Mouse (Mus musculus) limb, embryonic 13.5 days (tissue): ENCODE measurements around the gene Rgs9bp. TPM values are rescaled to one million over a fixed set of nuclear protein-coding genes. Genes with fewer than 3 reads are reported as not detected.

Source experiments
- ATAC-seq: fragments of 200-750 bp; cut with Nextera tagmentation; 2 replicates; pipeline ENCODE4 v1.8.0; 2017; ENCODE audit warnings: low read depth, moderate number of reproducible peaks, moderate TSS enrichment; ENCODE audit not compliant: low FRiP score
- H3K27ac ChIP-seq: fragments of 300-500 bp; sonication (generic); 2 replicates; pipeline ENCODE4 v1.5.1; 2015; ENCODE audit warnings: inconsistent platforms, mild to moderate bottlenecking, moderate library complexity
- H3K27me3 ChIP-seq: fragments of 300-500 bp; sonication (generic); 2 replicates; pipeline ENCODE4 v1.6.1; 2015; ENCODE audit warnings: mild to moderate bottlenecking, inconsistent platforms
- H3K36me3 ChIP-seq: fragments of 300-500 bp; sonication (generic); 2 replicates; pipeline ENCODE4 v1.6.1; 2015; ENCODE audit warnings: inconsistent platforms, mild to moderate bottlenecking, moderate library complexity
- H3K4me1 ChIP-seq: fragments of 300-500 bp; sonication (generic); 2 replicates; pipeline ENCODE4 v1.6.1; 2015; ENCODE audit warnings: inconsistent platforms
- H3K4me2 ChIP-seq: fragments of 300-500 bp; sonication (generic); replicated peaks from 2 replicates; pipeline ENCODE4 v1.6.1; 2015; ENCODE audit warnings: inconsistent platforms, mild to moderate bottlenecking, moderate library complexity
- H3K4me3 ChIP-seq: fragments of 300-500 bp; sonication (generic); 2 replicates; pipeline ENCODE4 v1.5.1; 2015; ENCODE audit warnings: moderate library complexity, mild to moderate bottlenecking, inconsistent platforms
- H3K9ac ChIP-seq: fragments of 300-500 bp; sonication (generic); 2 replicates; pipeline ENCODE4 v1.6.1; 2015; ENCODE audit warnings: mild to moderate bottlenecking, inconsistent platforms
- H3K9me3 ChIP-seq: fragments of 300-500 bp; sonication (generic); 2 replicates; pipeline ENCODE4 v1.6.1; 2016; ENCODE audit warnings: inconsistent platforms
- WGBS: fragments of 180-500 bp; shearing (Covaris S2); methylation state at CpG from one replicate; pipeline ENCODE4 v1.1.7; 2015; 5-methylcytosine and 5-hydroxymethylcytosine counted together
- polyA plus RNA-seq: library from polyadenylated mRNA; unstranded; fragments of >200 nt; fragmentation: Nextera tagmentation; extraction: Ambion mirVana; gene quantifications from 2 replicates; pipeline ENCODE4 v1.2.1, GENCODE M21; 2015

The Rgs9bp gene
- polyA plus RNA-seq, 1 experiment from 2014 or later, result 0.61 TPM

DNA sequence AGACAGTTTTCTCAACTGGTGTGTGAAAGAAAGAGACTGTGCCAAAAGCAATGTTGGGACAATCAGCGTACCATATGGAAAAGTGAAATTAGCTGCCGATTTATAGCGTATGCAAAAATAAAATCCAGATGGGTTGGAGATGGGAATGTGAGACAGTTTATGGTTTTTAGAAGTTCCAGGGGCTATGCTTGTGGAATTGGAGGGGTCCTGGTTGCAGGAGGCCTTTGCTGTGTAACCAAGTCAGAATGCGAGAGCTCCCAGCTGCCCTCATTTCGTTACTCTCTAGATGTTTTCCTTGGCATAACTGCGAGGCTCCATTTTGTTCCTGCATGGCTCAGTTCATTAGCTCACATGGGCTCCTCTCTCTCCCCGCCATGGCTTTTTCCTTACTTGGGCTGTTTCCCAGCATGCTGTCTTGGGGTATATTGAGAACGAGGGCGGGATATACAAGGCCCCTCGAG lies 5.4 kb upstream of the Rgs9bp start:
- no peaks in the 10 kb centered on the region for H3K9me3 ChIP-seq
- peak; percentile 71 for ATAC-seq
- H3K4me1 ChIP-seq, result peaks cover 48% of the 10 kb centered on the region
- peak overlapping the region; percentile 93 for H3K27ac ChIP-seq
- 31% methylated on average over 10 of the region's 10 CpGs for WGBS
- H3K9ac ChIP-seq, result no peak overlapping the region
- H3K4me3 ChIP-seq, result no peak overlapping the region
- no peaks in the 10 kb centered on the region for H3K27me3 ChIP-seq
- peaks cover 38% of the 10 kb centered on the region for H3K36me3 ChIP-seq
- peak overlapping the region; percentile 41 for H3K4me2 ChIP-seq

DNA sequence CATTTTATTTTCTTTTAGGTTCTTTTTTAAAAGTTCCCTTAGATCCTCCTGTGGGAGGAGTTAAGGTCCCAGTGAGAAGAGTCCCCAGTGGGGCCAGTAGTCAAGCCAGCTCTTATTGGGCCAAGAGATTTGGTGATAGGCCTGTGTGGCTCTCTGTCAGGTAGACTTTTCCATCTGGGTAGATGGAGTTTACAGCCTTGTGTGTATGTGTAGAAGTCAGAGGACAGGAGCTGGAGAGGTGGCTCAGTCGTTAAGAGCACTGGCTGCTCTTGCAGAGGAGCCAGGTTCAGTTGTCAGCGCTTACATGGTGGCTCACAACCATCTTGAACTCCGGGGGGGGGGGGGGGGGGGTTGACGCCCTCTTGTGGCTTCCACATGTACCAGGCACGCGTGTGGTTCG lies 4.1 kb upstream of the Rgs9bp start:
- Histone ChIP-seq H3K4me2 (0 out of 2 replicates have a peak overlapping the region, but pooled peaks have one; percentile 3), H3K4me3 (no peak overlapping the region), H3K9me3 (no peaks in the 10 kb centered on the region), H3K36me3 (peaks cover 26% of the 10 kb centered on the region), H3K27ac (no peak overlapping the region; the same call in 1 of the 2 replicates), H3K9ac (no peak overlapping the region), H3K27me3 (peaks cover 7% of the 10 kb centered on the region), H3K4me1 (peaks cover 50% of the 10 kb centered on the region)
- ATAC-seq, result no peak
- WGBS, result 73% methylated on average over 7 of the region's 7 CpGs

DNA sequence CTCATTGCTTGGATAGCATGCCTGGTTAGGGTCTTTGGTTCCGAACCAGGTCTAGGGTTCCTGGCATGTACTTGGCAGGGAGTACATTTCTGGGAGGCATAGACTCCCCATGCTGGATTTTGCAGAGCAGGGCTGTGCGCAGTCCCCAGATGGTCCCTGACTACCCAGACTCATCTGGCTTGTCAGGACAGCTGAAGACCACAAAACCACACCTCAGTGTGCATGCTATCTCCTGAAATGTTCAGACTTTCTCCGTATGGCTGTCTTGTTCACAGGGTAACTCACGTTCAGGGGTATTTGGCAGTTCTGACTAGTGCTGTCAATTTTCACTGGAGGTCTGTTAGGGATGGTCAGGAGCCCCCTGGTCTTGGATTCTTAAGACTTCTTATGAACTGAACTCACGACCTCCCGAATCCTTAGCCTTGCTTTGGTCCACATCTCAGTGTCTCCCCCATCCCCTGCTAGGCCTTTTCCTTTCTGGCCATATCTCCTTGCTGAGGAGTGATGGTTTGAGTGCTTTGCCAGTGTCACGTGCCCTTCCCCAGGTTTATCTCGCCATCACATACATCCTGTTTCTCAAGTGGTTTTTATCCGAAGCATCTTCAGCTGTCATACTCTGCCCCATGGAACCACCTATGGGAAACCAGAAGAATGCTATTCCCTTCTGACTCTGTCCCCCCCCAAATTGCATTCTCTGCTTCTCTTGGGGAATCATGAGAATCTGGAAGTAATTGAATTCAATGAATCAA lies 3.5 kb upstream of the Rgs9bp start:
- WGBS, result 82% methylated on average over 9 of the region's 9 CpGs

DNA sequence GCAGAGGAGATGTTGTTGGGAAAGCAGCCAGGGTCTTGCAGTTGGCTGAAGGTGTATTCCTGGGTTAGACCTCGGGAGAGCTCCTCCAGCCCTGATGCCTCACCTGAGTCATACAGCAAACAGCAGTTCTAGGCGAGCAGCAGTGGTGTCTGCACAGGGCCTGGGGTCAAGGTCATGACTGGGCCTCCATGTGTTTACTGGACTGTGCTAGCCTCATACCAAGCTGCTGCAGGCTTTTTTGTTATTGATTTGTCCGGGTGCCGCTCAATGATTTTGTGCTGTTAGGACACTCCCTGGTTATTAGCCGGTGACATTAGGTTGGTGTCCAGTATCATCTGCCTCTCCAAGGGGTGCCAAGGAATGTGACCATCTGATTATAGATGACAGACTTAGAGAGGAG lies 2.3 kb upstream of the Rgs9bp start:
- Histone ChIP-seq H3K4me1 (peaks cover 59% of the 10 kb centered on the region), H3K9ac (no peak overlapping the region; the same call in 1 of the 2 replicates), H3K4me3 (no peak overlapping the region), H3K4me2 (peak overlapping the region; percentile 99), H3K27me3 (peaks cover 24% of the 10 kb centered on the region), H3K27ac (no peak overlapping the region), H3K36me3 (peaks cover 11% of the 10 kb centered on the region), H3K9me3 (no peaks in the 10 kb centered on the region; the same call in 1 of the 2 replicates)
- WGBS, result 72% methylated on average over 5 of the region's 5 CpGs
- ATAC-seq, result no peak

More for the DNA sequence above, 3.5 kb upstream of the Rgs9bp start:
- H3K9ac ChIP-seq, result no peak overlapping the region
- peak overlapping the region; percentile 28; the same call in 1 of the 2 replicates for H3K27ac ChIP-seq
- H3K4me2 ChIP-seq, result 0 out of 2 replicates have a peak overlapping the region, but pooled peaks have one; percentile 7
- no peaks in the 10 kb centered on the region for H3K9me3 ChIP-seq
- H3K4me1 ChIP-seq, result peaks cover 57% of the 10 kb centered on the region
- ATAC-seq, result no peak
- H3K4me3 ChIP-seq, result no peak overlapping the region
- peaks cover 13% of the 10 kb centered on the region for H3K27me3 ChIP-seq
- peaks cover 22% of the 10 kb centered on the region for H3K36me3 ChIP-seq

DNA sequence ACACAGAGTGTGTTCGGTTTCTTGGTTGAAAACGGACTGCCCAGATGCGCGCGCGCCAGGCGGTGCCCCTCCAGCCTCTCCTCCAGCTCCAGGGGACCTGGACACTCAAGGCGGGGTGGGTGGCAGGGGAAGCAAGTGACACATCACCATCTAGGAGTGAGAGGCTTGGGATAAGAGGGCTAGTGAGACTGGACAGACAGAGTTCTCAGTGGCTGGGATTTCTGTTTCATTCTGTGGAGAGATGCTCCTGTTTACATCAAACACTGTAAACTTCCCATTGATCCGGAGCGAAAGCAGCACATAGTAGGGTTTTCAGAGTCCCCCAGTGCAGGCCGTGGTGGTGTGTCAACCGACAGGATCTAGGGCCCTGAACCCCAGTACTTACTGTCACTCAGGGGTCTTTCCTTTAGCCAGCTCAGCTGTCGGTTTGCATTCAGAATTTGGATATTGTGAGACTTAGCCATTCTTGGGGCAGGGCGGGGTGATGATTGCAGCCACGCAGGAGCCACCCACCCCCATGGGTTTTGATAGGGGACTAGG lies 1.6 kb upstream of the Rgs9bp start:
- peaks cover 56% of the 10 kb centered on the region for H3K4me1 ChIP-seq
- WGBS, result 22% methylated on average over 15 of the region's 15 CpGs
- peak overlapping the region; percentile 88 for H3K4me3 ChIP-seq
- peak overlapping the region; percentile 88 for H3K27ac ChIP-seq
- H3K4me2 ChIP-seq, result peak overlapping the region; percentile 99
- peak overlapping the region; percentile 92 for H3K9ac ChIP-seq
- H3K36me3 ChIP-seq, result peaks cover 3% of the 10 kb centered on the region
- peaks cover 31% of the 10 kb centered on the region for H3K27me3 ChIP-seq
- no peak for ATAC-seq
- H3K9me3 ChIP-seq, result no peaks in the 10 kb centered on the region; the same call in 1 of the 2 replicates

DNA sequence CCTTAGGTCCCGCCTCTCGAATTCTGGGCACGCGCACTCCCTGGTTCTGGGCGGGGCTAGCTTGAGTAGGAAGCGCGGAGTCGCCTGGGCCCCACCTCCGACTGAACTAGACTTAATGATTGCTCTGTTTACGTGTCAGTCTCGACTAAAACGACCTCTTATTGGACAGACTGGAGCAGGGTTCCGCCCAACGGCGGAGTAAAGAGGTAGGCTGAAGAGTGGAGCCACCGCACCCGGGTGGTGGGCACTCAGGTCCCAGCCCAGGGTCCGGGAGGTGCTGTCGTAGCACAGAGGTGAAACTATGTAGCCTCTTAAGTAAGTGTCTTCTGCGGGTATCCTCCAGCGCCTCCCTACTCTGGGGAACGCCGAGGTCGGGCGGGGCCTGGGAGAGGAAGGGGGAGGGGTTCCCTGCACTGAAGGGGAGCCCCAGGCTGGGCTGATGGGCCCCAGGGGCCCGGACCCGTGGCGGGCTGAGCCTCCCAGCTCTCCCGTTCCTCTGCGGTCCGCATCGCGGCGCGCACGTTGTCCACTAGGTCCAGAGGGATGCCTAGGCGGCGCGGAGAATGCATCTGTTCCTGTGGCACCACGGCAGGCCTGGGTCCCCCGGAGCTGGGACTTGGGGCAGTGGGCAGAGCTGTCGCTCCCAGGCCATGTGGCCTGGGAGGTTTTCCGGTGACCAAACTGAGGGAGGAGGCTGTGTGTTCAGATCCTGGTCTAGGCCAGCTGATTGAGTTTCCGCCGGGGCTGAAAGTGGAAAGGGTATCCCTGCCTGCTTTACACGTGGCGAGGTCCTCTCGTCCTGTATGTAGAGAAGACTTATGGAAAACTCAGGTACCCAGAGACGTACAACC lies 898 bp upstream of the Rgs9bp start, which contains the start of gene Ankrd27:
Gene Ankrd27 (plus strand): TSS at position 190 of the 851 bp plus-strand sequence.
- Histone ChIP-seq H3K27me3 (peaks cover 37% of the 10 kb centered on the region), H3K4me1 (peaks cover 49% of the 10 kb centered on the region), H3K27ac (peak within 1 kb of the TSS; percentile 88), H3K4me3 (peak within 1 kb of the TSS; percentile 88), H3K36me3 (no peaks in the 10 kb centered on the region), H3K9me3 (no peaks in the 10 kb centered on the region; the same call in 1 of the 2 replicates), H3K9ac (peak within 1 kb of the TSS; percentile 92), H3K4me2 (peak within 1 kb of the TSS; percentile 99)
- under 1% methylated on average over 49 of the region's 49 CpGs for WGBS
- peak; percentile 95 for ATAC-seq

DNA sequence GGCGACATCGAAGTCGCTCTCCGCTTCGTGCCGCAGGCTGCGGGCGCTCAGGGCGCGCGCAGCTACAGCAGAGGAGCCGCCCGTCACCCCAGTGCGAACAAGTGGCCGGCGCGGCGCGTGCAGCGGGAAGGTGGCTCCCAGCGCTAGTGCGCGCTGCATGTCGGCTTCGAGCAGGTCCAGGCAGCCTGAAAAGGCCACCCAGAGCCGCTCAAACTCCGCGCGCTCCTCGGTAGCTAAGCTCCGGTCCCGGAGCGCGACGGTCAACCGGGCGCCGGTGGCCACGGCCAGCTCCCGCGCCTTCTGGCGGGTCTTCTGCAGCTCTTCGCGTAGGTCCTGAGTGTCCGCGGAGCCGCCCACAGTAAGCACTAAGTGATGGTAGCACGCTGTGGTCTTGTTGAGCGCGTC lies 594 bp downstream of the Rgs9bp start:
- H3K36me3 ChIP-seq, result no peaks in the 10 kb centered on the region
- H3K27me3 ChIP-seq, result peaks cover 37% of the 10 kb centered on the region
- peak overlapping the region; percentile 68 for H3K9ac ChIP-seq
- ATAC-seq, result no peak
- peaks cover 38% of the 10 kb centered on the region for H3K4me1 ChIP-seq
- peak overlapping the region; percentile 99 for H3K4me2 ChIP-seq
- H3K9me3 ChIP-seq, result no peaks in the 10 kb centered on the region; the same call in 1 of the 2 replicates
- 0% methylated on average over 49 of the region's 50 CpGs for WGBS
- no peak overlapping the region for H3K27ac ChIP-seq
- peak overlapping the region; percentile 88 for H3K4me3 ChIP-seq

DNA sequence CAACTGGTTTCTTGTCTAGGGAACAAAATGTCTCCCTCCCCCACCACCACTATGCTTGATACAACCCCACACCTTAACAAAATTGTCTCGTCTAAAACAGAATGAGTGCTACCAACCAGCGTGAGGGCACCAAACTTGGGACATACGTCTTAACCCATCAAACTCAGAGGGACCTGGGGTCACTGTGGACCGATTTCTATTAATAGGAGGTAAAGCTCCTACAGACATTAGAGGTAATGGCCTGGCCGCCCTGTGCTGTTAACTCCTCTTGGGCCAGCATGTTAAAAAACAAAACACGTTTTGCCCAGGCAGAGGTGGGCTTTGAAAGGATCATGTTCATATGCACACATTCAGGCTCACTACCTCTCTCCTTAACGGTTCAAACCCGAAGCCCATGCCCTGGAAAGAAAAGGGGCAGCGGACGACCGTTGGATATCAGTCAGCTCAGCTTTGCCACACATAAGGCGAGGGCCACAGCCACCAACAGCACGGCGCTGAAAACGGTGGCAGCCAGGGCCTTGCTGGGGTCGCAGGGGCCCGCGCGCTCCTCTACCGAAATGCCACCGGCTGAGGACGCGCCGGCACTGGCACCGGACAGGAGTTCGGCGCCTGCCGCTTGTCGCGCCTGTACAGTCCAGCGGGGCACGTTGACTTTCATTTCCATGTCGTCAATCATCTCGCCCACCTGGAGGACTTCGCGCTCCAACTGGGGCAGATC lies 1.2 kb downstream of the Rgs9bp start:
- Histone ChIP-seq H3K9ac (peak overlapping the region; percentile 68), H3K4me3 (peak overlapping the region; percentile 88), H3K36me3 (no peaks in the 10 kb centered on the region), H3K27ac (no peak overlapping the region), H3K27me3 (peaks cover 37% of the 10 kb centered on the region), H3K4me2 (peak overlapping the region; percentile 99), H3K9me3 (no peaks in the 10 kb centered on the region; the same call in 1 of the 2 replicates), H3K4me1 (peaks cover 33% of the 10 kb centered on the region)
- WGBS, result 4% methylated on average over 36 of the region's 36 CpGs
- ATAC-seq, result no peak

DNA sequence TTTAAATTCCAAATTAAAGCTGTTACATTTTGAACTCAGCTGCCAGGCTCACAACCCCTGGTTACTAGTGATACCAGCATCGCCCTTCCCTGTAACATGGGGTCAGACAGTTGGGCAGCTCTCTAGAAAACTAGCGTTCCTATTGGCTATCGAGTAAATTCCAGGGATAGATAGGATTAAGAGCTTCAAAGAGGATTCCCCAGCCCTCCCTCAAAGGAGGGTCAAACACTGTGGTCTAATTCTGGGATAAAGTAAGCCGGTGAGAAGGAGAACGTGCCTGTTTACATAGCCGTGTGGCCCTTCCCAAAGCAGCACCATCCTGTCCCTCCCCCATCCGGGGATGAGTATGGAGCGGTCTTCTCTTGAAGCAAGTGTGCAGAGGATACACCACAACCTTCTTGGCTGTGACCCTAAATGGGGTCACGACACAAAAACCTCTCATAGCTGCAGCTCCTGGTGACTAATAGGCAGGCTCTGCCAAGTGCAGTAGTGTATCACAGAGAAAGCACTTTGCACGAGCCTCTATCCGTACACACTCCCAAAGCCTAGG lies 1.8 kb downstream of the Rgs9bp start:
- Histone ChIP-seq H3K9me3 (no peaks in the 10 kb centered on the region; the same call in 1 of the 2 replicates), H3K36me3 (no peaks in the 10 kb centered on the region), H3K27ac (no peak overlapping the region), H3K4me1 (peaks cover 27% of the 10 kb centered on the region), H3K9ac (no peak overlapping the region), H3K4me2 (peak overlapping the region; percentile 99), H3K4me3 (peak overlapping the region; percentile 88), H3K27me3 (peaks cover 37% of the 10 kb centered on the region)
- no peak for ATAC-seq
- 15% methylated on average over 11 of the region's 11 CpGs for WGBS

DNA sequence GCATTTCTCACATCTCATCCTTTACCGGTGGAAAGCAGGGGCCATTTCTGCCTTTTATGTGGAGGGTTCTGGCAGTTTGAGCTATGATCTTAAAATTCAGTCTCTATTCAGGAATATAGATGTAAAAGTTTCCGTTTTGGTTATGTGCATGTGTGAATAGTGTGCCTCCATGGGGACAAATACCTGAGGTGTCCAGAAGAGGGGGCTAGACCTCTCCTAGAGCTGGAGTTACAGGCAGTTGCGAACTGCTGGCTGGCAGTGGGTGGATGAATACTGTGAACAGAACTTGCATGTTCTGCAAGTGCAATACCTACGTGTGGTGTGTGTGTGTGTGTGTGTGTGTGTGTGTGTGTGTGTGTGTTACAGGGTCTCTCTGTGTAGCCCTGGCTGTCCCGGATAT lies 2.7 kb downstream of the Rgs9bp start:
- no peak overlapping the region for H3K4me2 ChIP-seq
- no peaks in the 10 kb centered on the region for H3K36me3 ChIP-seq
- H3K9me3 ChIP-seq, result no peaks in the 10 kb centered on the region; the same call in 1 of the 2 replicates
- peaks cover 37% of the 10 kb centered on the region for H3K27me3 ChIP-seq
- H3K4me1 ChIP-seq, result peaks cover 20% of the 10 kb centered on the region
- no peak overlapping the region for H3K27ac ChIP-seq
- no peak for ATAC-seq
- WGBS, result 65% methylated on average over 5 of the region's 5 CpGs
- H3K9ac ChIP-seq, result no peak overlapping the region
- no peak overlapping the region for H3K4me3 ChIP-seq

DNA sequence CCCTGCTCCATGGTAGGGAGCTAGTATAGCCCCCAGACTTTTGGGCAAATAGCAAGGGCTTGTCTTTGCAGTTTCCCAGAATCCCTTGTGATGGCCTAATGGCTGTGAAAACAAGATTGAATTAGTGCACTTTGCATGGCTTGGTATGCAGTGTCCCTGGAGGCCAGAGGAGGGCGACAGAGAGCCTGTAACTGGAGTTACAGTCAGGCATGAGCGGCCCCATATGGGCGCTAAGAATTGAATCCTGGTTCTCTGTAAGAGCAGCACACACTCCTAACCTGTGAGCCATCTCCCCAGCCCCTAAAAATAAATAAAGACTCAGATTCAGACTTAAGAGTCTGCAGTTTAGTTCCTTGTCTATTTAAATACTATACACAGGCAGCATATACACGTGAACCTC lies 5.5 kb downstream of the Rgs9bp start:
- ATAC-seq, result no peak
- Histone ChIP-seq H3K27me3 (peaks cover 33% of the 10 kb centered on the region), H3K9me3 (no peaks in the 10 kb centered on the region; the same call in 1 of the 2 replicates), H3K4me2 (no peak overlapping the region), H3K36me3 (no peaks in the 10 kb centered on the region), H3K9ac (no peak overlapping the region), H3K27ac (no peak overlapping the region), H3K4me3 (no peak overlapping the region), H3K4me1 (peaks cover 10% of the 10 kb centered on the region)
- WGBS, result 34% methylated on average over 4 of the region's 4 CpGs
